Mouse (Mus musculus) megakaryocyte, embryonic 14.5 days (primary cell): ENCODE data around the gene Morn1.

Source experiments
- FLI1 ChIP-seq: IDR thresholded peaks from 2 replicates; pipeline ENCODE4 v1.6.1; 2012; ENCODE audit warnings: low read length, inconsistent platforms, mixed read lengths
- GATA1 ChIP-seq: IDR thresholded peaks from 3 replicates; pipeline ENCODE4 v1.6.1; 2012; ENCODE audit warnings: mixed read lengths, low read length, inconsistent platforms, borderline replicate concordance

DNA sequence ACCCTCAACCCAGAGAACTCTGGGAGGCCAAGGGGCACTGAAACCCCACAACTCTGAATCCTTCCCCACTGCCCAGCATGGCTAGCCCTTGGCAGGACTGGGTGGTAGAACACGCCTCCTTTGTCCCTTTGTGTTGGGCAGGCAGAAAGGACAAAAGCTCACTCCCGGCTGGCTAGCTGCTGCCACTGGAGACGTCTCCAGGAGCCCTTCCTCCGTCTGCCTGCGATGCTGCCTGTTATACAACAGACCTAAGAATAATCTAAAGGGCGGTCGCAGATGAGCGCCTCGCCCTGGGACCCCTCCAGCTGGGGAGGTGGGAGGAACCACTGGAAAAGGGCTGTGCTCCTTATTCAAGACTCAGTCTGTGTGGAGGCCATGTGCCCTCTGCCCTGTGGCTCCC, 46.2 kb upstream of the Morn1 start:
- TF ChIP-seq FLI1 = no peak
- no peak for TF ChIP-seq GATA1
